Mouse (Mus musculus) intestine, postnatal 0 days (tissue): ENCODE measurements around the gene Hoxa11. TPM values are rescaled to one million over a fixed set of nuclear protein-coding genes. Genes with fewer than 3 reads are reported as not detected.

Experiments used
- ATAC-seq: fragments of 200-750 bp; cut with Nextera tagmentation; 2 replicates; pipeline ENCODE4 v1.8.0; 2017; ENCODE audit warnings: mild to moderate bottlenecking, moderate TSS enrichment, moderate library complexity
- H3K27ac ChIP-seq: fragments of 300-500 bp; sonication (generic); 2 replicates; pipeline ENCODE4 v1.5.1; 2014; ENCODE audit warnings: mild to moderate bottlenecking, low read depth, low read length, moderate library complexity
- H3K27me3 ChIP-seq: fragments of 300-500 bp; sonication (generic); replicated peaks from 2 replicates; pipeline ENCODE4 v1.6.1; 2014; ENCODE audit warnings: low read length, mixed read lengths; ENCODE audit not compliant: control insufficient read depth, insufficient read depth
- H3K36me3 ChIP-seq: fragments of 300-500 bp; sonication (generic); 2 replicates; pipeline ENCODE4 v1.6.1; 2014; ENCODE audit warnings: mild to moderate bottlenecking, moderate library complexity; ENCODE audit not compliant: control insufficient read depth, insufficient read depth
- H3K4me1 ChIP-seq: fragments of 300-500 bp; sonication (generic); replicated peaks from 2 replicates; pipeline ENCODE4 v1.6.1; 2014; ENCODE audit warnings: antibody characterized with exemption, low read length, mixed read lengths; ENCODE audit not compliant: control insufficient read depth, insufficient read depth
- H3K4me2 ChIP-seq: fragments of 300-500 bp; sonication (generic); replicated peaks from 2 replicates; pipeline ENCODE4 v1.6.1; 2014; ENCODE audit warnings: low read depth, mild to moderate bottlenecking, moderate library complexity
- H3K4me3 ChIP-seq: fragments of 300-500 bp; sonication (generic); 2 replicates; pipeline ENCODE4 v1.5.1; 2014; ENCODE audit warnings: low read depth, low read length
- H3K9ac ChIP-seq: fragments of 300-500 bp; sonication (generic); 2 replicates; pipeline ENCODE4 v1.6.1; 2014; ENCODE audit warnings: mild to moderate bottlenecking, low read depth, low read length
- H3K9me3 ChIP-seq: fragments of 300-500 bp; sonication (generic); 2 replicates; pipeline ENCODE4 v1.6.1; 2016; ENCODE audit warnings: mixed run types; ENCODE audit not compliant: control insufficient read depth
- CTCF ChIP-seq: sonication (generic); IDR thresholded peaks from 2 replicates; pipeline ENCODE4 v1.5.1; 2016; ENCODE audit warnings: low read depth, mild to moderate bottlenecking, control low read depth, antibody characterized with exemption, moderate library complexity
- WGBS: fragments of 180-500 bp; shearing (Covaris S2); extraction: QIAGEN DNeasy Blood & Tissue Kit; methylation state at CpG from one replicate; pipeline ENCODE4 v1.1.7; 2014; 5-methylcytosine and 5-hydroxymethylcytosine counted together
- polyA plus RNA-seq: library from polyadenylated mRNA; unstranded; fragments of >200 nt; fragmentation: Nextera tagmentation; extraction: Ambion mirVana; gene quantifications from 2 replicates; pipeline ENCODE4 v1.2.1, GENCODE M21; 2015

Hoxa11 gene
- polyA plus RNA-seq, 1 experiment from 2014 or later = 1.1 TPM

GRCm38 (mm10) chr6:52221993-52222685 is 23.5 kb downstream of the Hoxa11 start:
- H3K27me3 ChIP-seq = peaks cover 95% of the 10 kb centered on the region
- no peak overlapping the region for H3K9ac ChIP-seq

GRCm38 (mm10) chr6:52221337-52221992 is 24.1 kb downstream of the Hoxa11 start, which contains the start of gene Hoxa7:
Gene Hoxa7 (minus strand): TSS chr6:52221854.
- Histone ChIP-seq H3K4me1 (no peaks in the 10 kb centered on the region; the same call in 1 of the 2 replicates), H3K9me3 (no peaks in the 10 kb centered on the region), H3K36me3 (no peaks in the 10 kb centered on the region), H3K9ac (peak within 1 kb of the TSS; percentile 28; the same call in 1 of the 2 replicates), H3K4me3 (peak within 1 kb of the TSS; percentile 57), H3K4me2 (peak within 1 kb of the TSS; percentile 92), H3K27ac (peak within 1 kb of the TSS; percentile 15; the same call in 1 of the 2 replicates), H3K27me3 (peaks cover 95% of the 10 kb centered on the region)
- 2% methylated on average over 46 of the region's 46 CpGs for WGBS
- TF ChIP-seq CTCF = peak; percentile 99
- peak; percentile 40 for ATAC-seq

More at GRCm38 (mm10) chr6:52221993-52222685, 23.5 kb downstream of the Hoxa11 start:
- no peak overlapping the region for H3K27ac ChIP-seq
- ATAC-seq = peak; percentile 6; the same call in 1 of the 2 replicates
- 22% methylated on average over 21 of the region's 21 CpGs for WGBS
- H3K36me3 ChIP-seq = no peaks in the 10 kb centered on the region
- H3K4me3 ChIP-seq = peak overlapping the region; percentile 57
- no peaks in the 10 kb centered on the region; the same call in 1 of the 2 replicates for H3K4me1 ChIP-seq
- peak overlapping the region; percentile 92 for H3K4me2 ChIP-seq
- no peak for TF ChIP-seq CTCF
- H3K9me3 ChIP-seq = no peaks in the 10 kb centered on the region

GRCm38 (mm10) chr6:52220865-52221310 is 24.7 kb downstream of the Hoxa11 start:
- WGBS = 17% methylated on average over 12 of the region's 12 CpGs
- no peak overlapping the region for H3K27ac ChIP-seq
- H3K9me3 ChIP-seq = no peaks in the 10 kb centered on the region
- peaks cover 95% of the 10 kb centered on the region for H3K27me3 ChIP-seq
- peak overlapping the region; percentile 92 for H3K4me2 ChIP-seq
- no peak for ATAC-seq
- no peak for TF ChIP-seq CTCF
- no peaks in the 10 kb centered on the region for H3K36me3 ChIP-seq
- peak overlapping the region; percentile 28; the same call in 1 of the 2 replicates for H3K9ac ChIP-seq
- peak overlapping the region; percentile 57 for H3K4me3 ChIP-seq
- no peaks in the 10 kb centered on the region; the same call in 1 of the 2 replicates for H3K4me1 ChIP-seq

GRCm38 (mm10) chr6:52220003-52220864 is 25.4 kb downstream of the Hoxa11 start:
- no peak for ATAC-seq
- H3K4me2 ChIP-seq = peak overlapping the region; percentile 92; the same call in 1 of the 2 replicates
- H3K9ac ChIP-seq = no peak overlapping the region
- H3K36me3 ChIP-seq = no peaks in the 10 kb centered on the region
- peaks cover 95% of the 10 kb centered on the region for H3K27me3 ChIP-seq
- H3K9me3 ChIP-seq = no peaks in the 10 kb centered on the region
- H3K4me3 ChIP-seq = no peak overlapping the region
- no peak for TF ChIP-seq CTCF
- H3K27ac ChIP-seq = no peak overlapping the region
- 38% methylated on average over 32 of the region's 32 CpGs for WGBS
- no peaks in the 10 kb centered on the region; the same call in 1 of the 2 replicates for H3K4me1 ChIP-seq

- Histone ChIP-seq H3K4me1 (no peaks in the 10 kb centered on the region; the same call in 1 of the 2 replicates), H3K9me3 (no peaks in the 10 kb centered on the region), H3K27ac (no peak overlapping the region), H3K4me2 (no peak overlapping the region; the same call in 1 of the 2 replicates), H3K36me3 (no peaks in the 10 kb centered on the region), H3K4me3 (no peak overlapping the region), H3K9ac (no peak overlapping the region), H3K27me3 (peaks cover 95% of the 10 kb centered on the region)
- 57% methylated on average over 9 of the region's 9 CpGs for WGBS
- no peak for ATAC-seq
- no peak for TF ChIP-seq CTCF
These were observed 26.2 kb downstream of the Hoxa11 start for GRCm38 (mm10) chr6:52219234-52219942.
